Mouse (Mus musculus): ENCODE results near the gene Rnd1. TPM values are rescaled to one million over a fixed set of nuclear protein-coding genes. Genes with fewer than 3 reads are reported as not detected.

The Rnd1 gene
- polyA plus RNA-seq, 1 experiment, result not detected

DNA sequence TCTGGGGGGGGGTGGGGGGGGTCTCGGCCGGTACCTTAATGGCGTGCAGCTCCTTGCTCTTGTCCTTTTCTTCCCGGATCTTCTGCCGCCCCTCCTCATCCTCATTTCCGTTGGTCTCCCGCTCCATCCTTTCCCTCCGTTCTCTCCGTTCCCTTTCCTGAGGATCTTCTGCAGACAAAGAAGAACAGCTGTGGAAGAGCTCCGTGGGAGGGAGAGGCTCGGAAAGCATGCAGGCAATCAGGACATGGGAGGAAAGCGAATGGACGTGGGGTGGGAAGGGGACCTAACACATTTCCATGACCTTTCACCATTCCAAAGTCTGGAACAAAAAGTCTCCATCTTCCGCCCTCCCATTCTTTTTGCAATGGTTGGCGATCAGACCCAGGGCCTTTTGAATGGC, 25.8 kb downstream of the Rnd1 start:
- no peaks in the 10 kb centered on the region for H3K4me1 ChIP-seq (ENCODE audit: control insufficient read depth)
- peaks cover 99% of the 10 kb centered on the region for H3K36me3 ChIP-seq (ENCODE audit: control insufficient read depth)
- H3K9me3 ChIP-seq (ENCODE audit: control insufficient read depth, low read length), result peaks cover 3% of the 10 kb centered on the region
- H3K4me3 ChIP-seq (replicated peaks), result no peak overlapping the region
- no peak for TF ChIP-seq TAL1 (IDR thresholded peaks at IDR 0.05; ENCODE audit: low read length)
- no peak for TF ChIP-seq GATA1 (IDR thresholded peaks at IDR 0.05; ENCODE audit: low read length)
- H3K27me3 ChIP-seq (ENCODE audit: control insufficient read depth), result no peaks in the 10 kb centered on the region; the same call in 1 of the 2 replicates

DNA sequence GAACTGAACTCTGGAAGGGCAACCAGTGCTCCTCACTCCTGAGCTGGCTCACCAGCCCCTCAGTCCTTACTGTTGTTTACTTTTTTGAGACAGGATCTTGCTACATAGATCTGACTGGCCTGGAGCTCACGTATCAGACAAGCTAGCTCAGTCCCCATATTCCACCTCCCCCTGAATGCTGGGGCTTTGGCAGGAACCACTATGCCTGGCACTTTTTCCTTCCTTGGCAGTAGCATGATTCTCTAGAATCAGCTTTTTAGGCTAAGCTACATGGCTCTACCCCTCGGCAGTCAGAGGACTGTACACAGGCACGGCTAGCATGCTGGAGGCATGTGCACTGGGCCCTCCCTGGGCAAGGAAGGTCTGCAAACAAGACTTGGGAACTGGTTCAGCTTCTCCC, 29.2 kb downstream of the Rnd1 start:
- H3K9me3 ChIP-seq (ENCODE audit: control insufficient read depth, low read length), result no peaks in the 10 kb centered on the region
- H3K27me3 ChIP-seq (ENCODE audit: control insufficient read depth), result no peaks in the 10 kb centered on the region
- H3K36me3 ChIP-seq (ENCODE audit: control insufficient read depth), result peaks cover 100% of the 10 kb centered on the region
- H3K4me1 ChIP-seq (ENCODE audit: control insufficient read depth), result no peaks in the 10 kb centered on the region
- no peak overlapping the region for H3K4me3 ChIP-seq (replicated peaks)
- TF ChIP-seq TAL1 (IDR thresholded peaks at IDR 0.05; ENCODE audit: low read length), result no peak
- no peak for TF ChIP-seq GATA1 (IDR thresholded peaks at IDR 0.05; ENCODE audit: low read length)

DNA sequence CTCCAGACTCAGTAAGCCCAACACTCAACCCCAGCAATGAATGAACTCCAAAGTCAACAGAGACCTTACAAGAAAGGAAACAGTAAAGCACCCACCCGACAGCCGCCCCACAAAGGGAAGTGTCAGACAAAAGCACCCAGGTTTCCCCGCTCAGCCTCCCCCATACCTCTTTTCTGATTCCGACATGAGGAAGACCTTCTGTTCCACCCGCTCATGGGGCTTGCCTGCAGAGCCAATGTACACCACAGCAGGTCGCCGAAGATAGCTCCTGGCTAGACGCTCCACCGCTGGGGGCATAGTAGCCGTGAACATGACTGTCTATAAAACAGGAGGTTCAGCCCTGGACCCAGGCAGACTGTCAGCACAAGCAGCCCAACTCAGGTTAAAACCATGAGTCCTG, 30.0 kb downstream of the Rnd1 start:
- no peaks in the 10 kb centered on the region for H3K4me1 ChIP-seq (ENCODE audit: control insufficient read depth)
- no peak overlapping the region for H3K4me3 ChIP-seq (replicated peaks)
- H3K27me3 ChIP-seq (ENCODE audit: control insufficient read depth), result no peaks in the 10 kb centered on the region
- no peaks in the 10 kb centered on the region for H3K9me3 ChIP-seq (ENCODE audit: control insufficient read depth, low read length)
- peaks cover 93% of the 10 kb centered on the region for H3K36me3 ChIP-seq (ENCODE audit: control insufficient read depth)
- TF ChIP-seq GATA1 (IDR thresholded peaks at IDR 0.05; ENCODE audit: low read length) (no peak), TAL1 (IDR thresholded peaks at IDR 0.05; ENCODE audit: low read length) (no peak)

DNA sequence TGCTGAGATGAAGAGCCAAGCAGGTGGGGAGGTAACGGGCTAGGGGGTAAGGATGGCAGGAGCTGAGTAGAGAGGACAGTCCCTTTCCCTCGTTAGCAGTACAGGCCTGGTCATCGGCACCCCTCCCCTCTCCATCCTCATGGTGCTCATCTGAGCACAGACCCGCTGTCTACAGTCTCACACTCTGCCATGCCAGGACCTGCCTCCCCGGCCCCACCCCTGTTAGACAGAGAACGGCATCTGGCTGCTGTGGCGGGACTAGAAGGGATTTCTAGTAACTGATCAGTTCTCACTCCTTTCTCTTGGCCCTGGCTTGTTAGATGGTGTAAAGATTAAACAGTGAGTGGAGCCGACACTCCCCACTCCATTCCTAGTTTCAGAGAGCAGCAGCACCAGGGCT, 30.5 kb downstream of the Rnd1 start:
- Histone ChIP-seq H3K4me3 (replicated peaks) (no peak overlapping the region), H3K9me3 (ENCODE audit: control insufficient read depth, low read length) (no peaks in the 10 kb centered on the region), H3K27me3 (ENCODE audit: control insufficient read depth) (peaks cover 2% of the 10 kb centered on the region; the same call in 1 of the 2 replicates), H3K4me1 (ENCODE audit: control insufficient read depth) (no peaks in the 10 kb centered on the region; the same call in none of the 2 replicates), H3K36me3 (ENCODE audit: control insufficient read depth) (peaks cover 87% of the 10 kb centered on the region)
- TF ChIP-seq TAL1 (IDR thresholded peaks at IDR 0.05; ENCODE audit: low read length), result no peak
- TF ChIP-seq GATA1 (IDR thresholded peaks at IDR 0.05; ENCODE audit: low read length), result no peak

DNA sequence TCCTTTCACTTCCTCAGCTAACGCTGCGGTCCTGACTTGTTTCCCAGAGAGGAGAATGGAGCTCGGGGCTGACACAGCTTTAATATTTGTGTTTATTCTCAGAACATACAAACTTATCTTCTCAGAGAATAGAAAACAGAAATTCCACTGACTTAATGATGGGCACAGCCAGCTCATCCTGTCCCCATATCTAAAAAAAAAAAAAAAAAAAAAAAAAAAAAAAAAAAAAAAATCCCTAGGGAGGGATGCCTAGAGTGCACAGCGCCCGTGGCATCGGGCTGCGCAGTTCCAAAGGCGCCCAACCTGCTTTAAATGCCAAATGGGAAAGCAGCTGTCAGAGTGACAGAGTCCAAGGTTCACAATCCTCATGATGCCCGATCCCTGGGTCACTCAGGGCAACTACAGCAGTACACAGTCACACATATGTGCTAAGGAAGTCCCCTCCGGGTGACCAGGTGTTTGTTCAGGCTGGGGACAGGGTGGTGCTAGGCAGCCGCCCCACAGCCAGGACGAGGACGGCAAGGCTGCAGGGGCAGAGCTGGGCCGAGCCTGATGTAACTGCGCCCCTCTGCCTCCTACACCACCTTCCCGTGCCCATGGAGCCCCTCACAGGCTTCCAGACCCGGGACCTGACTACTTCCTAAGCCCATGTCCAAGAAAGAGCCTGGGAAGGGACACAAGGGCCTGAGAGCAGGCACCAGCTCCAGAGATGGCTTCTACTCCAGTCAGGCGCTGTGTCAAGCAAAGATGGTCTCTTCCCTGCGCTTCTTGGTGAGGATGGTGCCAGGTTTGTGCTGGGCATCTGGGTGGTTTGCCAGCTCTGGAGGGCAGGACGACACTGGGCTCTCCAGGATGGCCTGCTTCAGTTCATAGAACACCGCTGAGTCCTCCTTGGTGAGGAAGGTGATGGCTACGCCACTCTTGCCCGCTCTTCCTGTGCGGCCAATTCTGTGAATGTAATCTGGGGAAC, 31.9 kb downstream of the Rnd1 start:
- TF ChIP-seq TAL1 (IDR thresholded peaks at IDR 0.05; ENCODE audit: low read length) (no peak), GATA1 (IDR thresholded peaks at IDR 0.05; ENCODE audit: low read length) (no peak)
- no peak overlapping the region for H3K4me3 ChIP-seq (replicated peaks)
- H3K36me3 ChIP-seq (ENCODE audit: control insufficient read depth), result peaks cover 73% of the 10 kb centered on the region
- H3K4me1 ChIP-seq (ENCODE audit: control insufficient read depth), result no peaks in the 10 kb centered on the region; the same call in none of the 2 replicates
- no peaks in the 10 kb centered on the region for H3K9me3 ChIP-seq (ENCODE audit: control insufficient read depth, low read length)
- H3K27me3 ChIP-seq (ENCODE audit: control insufficient read depth), result peaks cover 12% of the 10 kb centered on the region

DNA sequence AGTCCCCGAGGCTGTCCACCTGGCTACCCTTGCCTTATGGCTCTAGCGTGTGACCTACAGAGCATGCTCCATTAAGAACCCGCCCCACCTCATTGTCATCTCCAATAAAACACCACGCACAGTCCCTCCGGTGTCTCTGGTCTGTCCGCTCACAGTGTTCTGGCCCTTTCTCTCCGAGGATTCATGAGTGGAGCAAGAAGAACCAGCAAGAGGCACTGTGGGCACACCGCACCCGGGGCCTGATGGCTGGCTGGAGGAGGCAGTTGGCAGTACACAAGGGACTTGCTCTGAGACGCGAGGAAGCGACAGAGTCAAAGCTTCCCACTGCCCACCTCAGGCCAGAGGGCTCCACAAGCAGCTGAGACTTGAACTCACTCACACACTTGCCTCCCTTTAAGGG, 32.9 kb downstream of the Rnd1 start:
- Histone ChIP-seq H3K36me3 (ENCODE audit: control insufficient read depth) (peaks cover 64% of the 10 kb centered on the region), H3K9me3 (ENCODE audit: control insufficient read depth, low read length) (no peaks in the 10 kb centered on the region), H3K4me3 (replicated peaks) (no peak overlapping the region), H3K27me3 (ENCODE audit: control insufficient read depth) (peaks cover 21% of the 10 kb centered on the region), H3K4me1 (ENCODE audit: control insufficient read depth) (peaks cover 2% of the 10 kb centered on the region)
- TF ChIP-seq TAL1 (IDR thresholded peaks at IDR 0.05; ENCODE audit: low read length), result no peak
- no peak for TF ChIP-seq GATA1 (IDR thresholded peaks at IDR 0.05; ENCODE audit: low read length)

DNA sequence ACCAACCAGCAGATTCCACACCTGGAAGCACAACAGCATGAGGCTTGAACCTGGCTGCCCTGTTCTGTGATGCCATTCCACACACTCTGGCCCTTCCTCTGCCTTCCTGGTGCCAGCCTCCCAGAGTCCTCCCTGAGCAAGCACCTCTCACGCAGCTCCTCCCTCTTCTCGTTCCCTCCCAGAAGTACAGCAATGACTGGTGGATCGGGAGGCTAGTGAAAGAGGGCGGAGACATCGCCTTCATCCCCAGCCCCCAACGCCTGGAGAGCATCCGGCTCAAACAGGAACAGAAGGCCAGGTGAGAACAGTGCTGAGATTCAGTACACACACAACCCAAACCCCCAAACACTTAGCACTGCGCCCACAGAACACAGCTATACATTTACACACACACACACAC, 37.1 kb downstream of the Rnd1 start:
- no peak overlapping the region for H3K4me3 ChIP-seq (replicated peaks)
- peaks cover 2% of the 10 kb centered on the region; the same call in 1 of the 2 replicates for H3K9me3 ChIP-seq (ENCODE audit: control insufficient read depth, low read length)
- H3K36me3 ChIP-seq (ENCODE audit: control insufficient read depth), result peaks cover 21% of the 10 kb centered on the region
- peaks cover 63% of the 10 kb centered on the region for H3K27me3 ChIP-seq (ENCODE audit: control insufficient read depth)
- TF ChIP-seq TAL1 (IDR thresholded peaks at IDR 0.05; ENCODE audit: low read length) (no peak), GATA1 (IDR thresholded peaks at IDR 0.05; ENCODE audit: low read length) (no peak)
- peaks cover 2% of the 10 kb centered on the region for H3K4me1 ChIP-seq (ENCODE audit: control insufficient read depth)

DNA sequence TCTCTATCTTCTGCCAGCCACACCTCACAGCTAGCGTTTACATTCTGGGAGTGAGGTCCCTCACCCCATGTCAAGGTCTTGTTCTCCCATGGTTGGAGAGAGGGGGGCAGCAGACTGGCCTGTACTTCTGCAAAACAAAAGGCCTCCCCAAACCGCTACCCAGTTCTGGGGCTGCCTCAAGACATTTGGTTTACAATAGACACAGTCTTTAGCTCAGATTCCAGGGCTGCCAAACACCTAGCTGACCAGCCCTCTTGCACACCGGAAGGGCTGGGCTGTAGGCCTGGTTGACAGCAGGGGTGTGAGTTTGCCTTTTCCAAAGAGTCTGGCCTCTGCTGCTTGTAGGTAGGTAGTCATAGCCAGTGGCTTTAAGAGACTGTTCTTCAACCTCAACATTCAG, 40.1 kb downstream of the Rnd1 start:
- peaks cover 16% of the 10 kb centered on the region for H3K4me1 ChIP-seq (ENCODE audit: control insufficient read depth)
- H3K36me3 ChIP-seq (ENCODE audit: control insufficient read depth), result no peaks in the 10 kb centered on the region
- H3K4me3 ChIP-seq (replicated peaks), result no peak overlapping the region
- peaks cover 14% of the 10 kb centered on the region; the same call in 1 of the 2 replicates for H3K9me3 ChIP-seq (ENCODE audit: control insufficient read depth, low read length)
- no peak for TF ChIP-seq TAL1 (IDR thresholded peaks at IDR 0.05; ENCODE audit: low read length)
- no peak for TF ChIP-seq GATA1 (IDR thresholded peaks at IDR 0.05; ENCODE audit: low read length)
- peaks cover 93% of the 10 kb centered on the region for H3K27me3 ChIP-seq (ENCODE audit: control insufficient read depth)

DNA sequence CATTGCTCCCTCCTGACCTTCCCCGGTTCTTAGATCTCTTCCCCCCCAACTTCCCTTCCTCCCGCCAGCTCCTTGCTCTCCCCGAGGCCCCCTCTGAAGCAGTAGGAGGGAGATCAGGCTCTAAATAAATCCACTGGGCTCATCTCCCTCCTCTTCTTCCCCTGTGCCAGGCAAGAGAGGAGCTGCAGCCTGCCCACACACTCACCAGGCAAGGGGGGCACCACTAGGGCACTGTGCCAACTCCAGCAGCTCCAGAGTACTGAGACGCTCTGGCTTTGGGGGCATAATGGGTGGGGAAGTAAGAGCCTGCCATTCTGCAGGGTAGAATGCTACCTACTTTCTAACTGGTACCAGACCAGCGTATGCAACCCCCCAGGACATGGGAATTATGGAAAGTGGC, 40.7 kb downstream of the Rnd1 start:
- H3K4me3 ChIP-seq (replicated peaks), result no peak overlapping the region
- H3K27me3 ChIP-seq (ENCODE audit: control insufficient read depth), result peaks cover 96% of the 10 kb centered on the region
- no peaks in the 10 kb centered on the region for H3K36me3 ChIP-seq (ENCODE audit: control insufficient read depth)
- peaks cover 21% of the 10 kb centered on the region for H3K4me1 ChIP-seq (ENCODE audit: control insufficient read depth)
- TF ChIP-seq TAL1 (IDR thresholded peaks at IDR 0.05; ENCODE audit: low read length) (no peak), GATA1 (IDR thresholded peaks at IDR 0.05; ENCODE audit: low read length) (no peak)
- peaks cover 14% of the 10 kb centered on the region; the same call in 1 of the 2 replicates for H3K9me3 ChIP-seq (ENCODE audit: control insufficient read depth, low read length)
